In genomic region chr11:59803516-59803915, GRCm38 (mm10) we compare ENCODE assay signal across 17 mouse cellular contexts. TPM values are rescaled to one million over a fixed set of nuclear protein-coding genes. Genes with fewer than 3 reads are reported as not detected.
"Had no signal": no experiment of that assay in that cellular context is flagged by ENCODE, and none has a peak within 500 bp of the region (broad histone marks: within the 10 kb centered on the region; RNA-seq: fewer than 3 reads in every experiment).

No protein-coding gene starts in this region.

- DNase-seq: liver, postnatal 0 days; lung, adult 2 months; lung, postnatal 4 days; midbrain, embryonic 14.5 days; right cerebral cortex, postnatal 14 days; spleen, adult 18-20 months; thymus, adult 18-20 months; thymus, postnatal 14 days; thymus, postnatal 36 days had no signal

- H3K27me3 ChIP-seq: lung, embryonic 15.5 days; midbrain, embryonic 12.5 days; neural tube, embryonic 12.5 days had no signal

- H3K27ac ChIP-seq: lung, embryonic 15.5 days; midbrain, embryonic 10.5 days; midbrain, embryonic 12.5 days; neural tube, embryonic 12.5 days had no signal

- H3K9ac ChIP-seq: liver, postnatal 0 days; lung, embryonic 15.5 days; midbrain, embryonic 12.5 days; neural tube, embryonic 12.5 days had no signal

- H3K9me3 ChIP-seq: lung, embryonic 15.5 days; midbrain, embryonic 10.5 days; midbrain, embryonic 12.5 days; neural tube, embryonic 12.5 days had no signal

- H3K4me3 ChIP-seq: lung, embryonic 15.5 days; midbrain, embryonic 10.5 days; midbrain, embryonic 12.5 days; neural tube, embryonic 12.5 days had no signal

- ATAC-seq: liver, postnatal 0 days; lung, postnatal 0 days; midbrain, embryonic 16.5 days had no signal

- H3K4me2 ChIP-seq: lung, embryonic 15.5 days; midbrain, embryonic 12.5 days; neural tube, embryonic 12.5 days had no signal

RNA-seq across cellular contexts. Expression of gene Pld6, which starts 16.1 kb away (rescaled TPM):
- total RNA-seq: megakaryocyte, adult 5-6 weeks; monocyte, adult 5-6 weeks had no signal
